Mouse (Mus musculus) megakaryocyte-erythroid progenitor cell, adult 5 weeks (primary cell): ENCODE measurements around the gene Fbxo27. TPM values are rescaled to one million over a fixed set of nuclear protein-coding genes. Genes with fewer than 3 reads are reported as not detected.

ENCODE experiments used
- polyA plus RNA-seq: library from polyadenylated mRNA; stranded (reverse); fragments of >175 nt; gene quantifications from 2 replicates; pipeline ENCODE4 v1.2.3, GENCODE M21; 2012

The Fbxo27 gene
- polyA plus RNA-seq = 0.17 and 0.21 TPM in 2 replicates

DNA sequence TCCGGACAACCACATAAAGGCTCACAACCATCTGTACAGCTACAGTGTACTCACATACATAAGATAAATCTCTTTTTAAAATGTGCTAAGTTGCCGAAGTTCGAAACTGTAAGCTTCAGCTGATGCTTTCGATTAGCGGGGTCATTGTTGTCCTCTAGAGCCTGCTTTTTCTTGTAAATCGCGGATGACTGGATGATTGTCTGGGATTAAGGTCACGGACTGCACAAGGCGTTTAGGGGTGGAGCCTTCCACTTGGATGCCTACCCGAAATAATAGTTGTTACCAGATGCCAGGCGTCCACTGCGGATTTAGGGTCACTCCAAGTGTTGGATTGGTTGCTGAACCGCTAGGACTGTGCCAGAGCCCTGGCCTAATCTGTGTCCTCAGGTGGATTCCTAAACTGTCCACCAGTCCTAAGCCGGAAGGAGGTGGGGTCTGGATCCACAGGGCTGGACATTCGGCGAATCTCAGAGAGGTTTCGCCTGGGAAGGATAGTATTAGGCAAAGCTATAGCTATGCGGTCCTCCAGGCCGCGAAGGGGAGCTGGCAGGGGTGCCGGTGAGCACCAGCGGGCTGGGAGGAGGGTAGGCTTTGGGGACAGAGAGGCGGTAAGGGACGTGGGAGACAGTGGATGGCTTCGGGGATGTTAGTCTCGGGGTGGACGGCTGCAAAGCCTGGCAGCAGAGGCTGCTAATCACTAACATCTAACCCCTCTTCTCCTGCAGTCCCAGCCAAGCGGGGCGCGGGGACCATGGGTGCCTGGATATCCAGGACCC, at the start of gene Fbxo27:
Gene Fbxo27 (plus strand): TSS at position 305 of the 776 bp plus-strand sequence.

DNA sequence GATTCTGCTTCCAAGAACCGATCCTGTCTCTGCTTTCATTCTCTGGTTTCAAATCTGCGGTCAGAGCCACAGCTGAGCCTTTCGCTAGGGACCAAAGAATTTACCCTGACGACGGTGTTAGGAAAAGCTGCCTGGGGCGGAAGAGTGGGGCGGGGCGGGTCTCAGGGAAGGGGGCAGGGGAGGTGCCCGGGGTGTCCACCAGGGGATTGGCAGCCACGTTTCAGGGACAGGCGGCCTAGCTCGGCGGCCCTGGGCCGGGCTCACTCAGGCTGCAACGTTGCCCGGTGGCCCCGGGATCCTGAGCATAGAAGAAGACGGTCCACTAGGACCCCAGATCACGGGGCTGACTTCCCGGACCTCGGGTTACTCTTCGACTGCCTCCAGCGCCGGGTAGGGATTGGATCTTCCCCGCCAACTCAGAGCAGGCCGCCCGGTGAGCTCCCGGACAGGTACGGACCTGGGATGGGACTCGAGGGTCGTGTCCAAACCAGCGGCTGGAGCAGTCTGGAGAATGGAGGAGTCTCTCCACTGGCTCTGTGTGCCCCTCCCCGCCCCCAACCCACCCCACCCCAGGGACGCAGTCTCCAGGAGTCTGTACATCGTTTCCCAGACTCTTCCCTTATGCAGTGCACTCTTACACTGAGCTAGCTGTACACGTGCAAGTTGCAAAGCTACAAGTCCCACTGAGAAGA, 24.1 kb downstream of the Fbxo27 start, which contains the start of gene Fbxo17:
Gene Fbxo17 (plus strand): TSS at position 215 of the 692 bp plus-strand sequence.

GRCm38 (mm10) chr7:28741709-28742438, 49.2 kb downstream of the Fbxo27 start, which contains the start of the genes Mrps12 and Sars2:
Gene Mrps12 (minus strand): TSS chr7:28741820.
Gene Sars2 (plus strand): TSS chr7:28741992.

Other genes with a start within 250 kb of the Fbxo27 start
- 12.6 and 15.9 TPM in 2 replicates for gene Lrfn1, start 240.9 kb upstream of the Fbxo27 start, polyA plus RNA-seq
- not detected in 2 replicates for gene Ifnl2, start 182.4 kb upstream of the Fbxo27 start, polyA plus RNA-seq
- not detected in 2 replicates for gene Ifnl3, start 170.0 kb upstream of the Fbxo27 start, polyA plus RNA-seq
- gene Sycn, start 152.0 kb upstream of the Fbxo27 start, polyA plus RNA-seq = not detected in 2 replicates
- 5.8 and 5.9 TPM in 2 replicates for gene Nccrp1, start 145.6 kb upstream of the Fbxo27 start, polyA plus RNA-seq
- gene Samd4b, start 94.7 kb upstream of the Fbxo27 start, polyA plus RNA-seq = 92.1 and 106 TPM in 2 replicates
- 41.7 and 46.1 TPM in 2 replicates for gene Pak4, start 94.7 kb upstream of the Fbxo27 start, polyA plus RNA-seq
- not detected in 2 replicates for gene Acp7, start 61.5 kb upstream of the Fbxo27 start, polyA plus RNA-seq
- gene Fbxo17, start 24.0 kb downstream of the Fbxo27 start, polyA plus RNA-seq = 1.5 and 2.0 TPM in 2 replicates
- 279 and 329 TPM in 2 replicates for gene Mrps12, start 49.0 kb downstream of the Fbxo27 start, polyA plus RNA-seq
- 46.8 and 59.0 TPM in 2 replicates for gene Sars2, start 49.1 kb downstream of the Fbxo27 start, polyA plus RNA-seq
- gene Ccer2, start 63.3 kb downstream of the Fbxo27 start, polyA plus RNA-seq = not detected in 2 replicates
- 169 and 196 TPM in 2 replicates for gene Sirt2, start 73.9 kb downstream of the Fbxo27 start, polyA plus RNA-seq
- gene Nfkbib, start 74.7 kb downstream of the Fbxo27 start, polyA plus RNA-seq = 199 and 221 TPM in 2 replicates
- gene Rinl, start 96.1 kb downstream of the Fbxo27 start, polyA plus RNA-seq = 81.2 and 117 TPM in 2 replicates
- gene Hnrnpl, start 115.7 kb downstream of the Fbxo27 start, polyA plus RNA-seq = 401 and 425 TPM in 2 replicates
- 29.7 and 33.0 TPM in 2 replicates for gene Ech1, start 132.4 kb downstream of the Fbxo27 start, polyA plus RNA-seq
- gene Lgals4, start 141.0 kb downstream of the Fbxo27 start, polyA plus RNA-seq = 1.2 and 3.4 TPM in 2 replicates
- gene Lgals7, start 171.0 kb downstream of the Fbxo27 start, polyA plus RNA-seq = 0.29 and 0.53 TPM in 2 replicates
- not detected in 2 replicates for gene Capn12, start 188.6 kb downstream of the Fbxo27 start, polyA plus RNA-seq